Mouse (Mus musculus): Measurements from ENCODE around the gene Zranb2.

- TF ChIP-seq ZC3H11A (IDR thresholded peaks at IDR 0.05; ENCODE audit: borderline replicate concordance, low read depth, low read length) (no peak), ZNF384 (IDR thresholded peaks at IDR 0.05; ENCODE audit: low read depth, low read length) (no peak)
These were observed 941 bp downstream of the Zranb2 start for GRCm38 (mm10) chr3:157534786-157535415.

Measured in ES-E14 (cell line).